Mouse (Mus musculus): Measurements from ENCODE around the gene Lrrc43. TPM values are rescaled to one million over a fixed set of nuclear protein-coding genes. Genes with fewer than 3 reads are reported as not detected.
A peak's percentile ranks its signal among the peaks of the same experiment; 100 is the strongest.

Lrrc43 gene
- polyA plus RNA-seq, 1 experiment, result not detected

DNA sequence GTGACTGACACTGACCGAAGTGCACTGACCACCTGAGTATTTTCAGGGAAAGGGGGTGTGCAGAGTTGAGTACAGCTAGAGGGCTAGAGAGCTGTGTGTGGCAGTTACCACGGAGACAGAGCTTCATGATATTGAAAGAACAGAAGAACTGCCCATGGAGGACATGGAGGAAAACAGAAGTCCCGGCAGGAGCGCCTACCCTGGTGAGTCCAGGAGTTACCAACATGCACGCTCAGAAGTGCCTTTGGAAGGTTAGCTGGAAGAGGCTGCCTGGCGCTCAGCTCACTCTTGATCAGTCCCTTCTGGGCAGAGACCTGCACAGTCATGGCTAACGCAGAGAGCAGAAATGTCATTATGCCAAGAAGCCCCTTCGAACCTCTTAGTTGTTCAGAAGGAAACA lies 41.0 kb downstream of the Lrrc43 start:
- no peaks in the 10 kb centered on the region; the same call in 1 of the 2 replicates for H3K4me1 ChIP-seq (ENCODE audit: control insufficient read depth, insufficient read depth, insufficient read length, low read length)
- no peak overlapping the region for H3K27ac ChIP-seq (replicated peaks; ENCODE audit: low read depth, low read length)
- H3K4me3 ChIP-seq (ENCODE audit: insufficient read depth, low read depth, low read length), result no peak overlapping the region

DNA sequence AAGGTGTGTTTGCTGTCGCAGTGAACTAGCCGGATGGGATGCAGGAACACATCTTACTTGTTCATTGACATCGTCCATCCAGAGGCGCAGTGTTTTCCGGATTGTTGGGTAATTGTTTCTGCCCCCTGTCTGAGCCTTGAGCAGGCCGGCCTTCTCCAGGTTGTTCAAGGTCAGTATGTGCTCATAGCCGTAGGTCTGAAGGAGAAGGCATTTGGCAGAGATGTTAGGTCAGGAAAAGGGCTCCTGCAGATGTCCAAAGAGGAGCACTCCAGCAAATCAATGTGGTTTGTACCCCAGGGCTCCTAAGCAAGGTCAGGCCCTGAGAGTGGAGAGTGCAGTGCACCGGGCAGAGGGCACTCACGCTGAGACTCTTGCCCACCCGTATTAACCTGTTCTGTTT lies 44.7 kb downstream of the Lrrc43 start:
- Histone ChIP-seq H3K4me3 (ENCODE audit: insufficient read depth, low read depth, low read length) (no peak overlapping the region), H3K4me1 (ENCODE audit: control insufficient read depth, insufficient read depth, insufficient read length, low read length) (no peaks in the 10 kb centered on the region; the same call in 1 of the 2 replicates), H3K27ac (replicated peaks; ENCODE audit: low read depth, low read length) (no peak overlapping the region)

DNA sequence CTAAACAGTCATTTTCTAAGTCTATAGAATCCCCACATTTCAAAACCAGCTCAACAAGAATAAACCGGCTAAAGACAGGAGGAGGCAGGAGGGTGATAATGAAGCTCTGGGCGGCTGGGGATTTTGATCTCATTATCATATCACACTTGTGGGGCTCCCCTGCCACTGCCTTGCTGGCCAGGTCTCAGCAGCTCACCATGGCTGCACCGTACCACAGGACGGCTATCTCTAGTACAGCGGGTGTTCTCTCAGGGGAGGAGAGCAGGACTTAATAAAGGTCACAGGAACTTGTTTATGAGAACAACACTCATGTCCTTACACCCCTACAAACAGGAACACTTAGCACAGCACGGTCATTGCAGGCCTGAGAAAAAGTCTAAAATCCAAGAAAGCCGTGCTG lies 66.6 kb downstream of the Lrrc43 start:
- H3K27ac ChIP-seq (replicated peaks; ENCODE audit: low read depth, low read length), result no peak overlapping the region
- no peak overlapping the region for H3K4me3 ChIP-seq (ENCODE audit: insufficient read depth, low read depth, low read length)
- no peaks in the 10 kb centered on the region for H3K4me1 ChIP-seq (ENCODE audit: control insufficient read depth, insufficient read depth, insufficient read length, low read length)

DNA sequence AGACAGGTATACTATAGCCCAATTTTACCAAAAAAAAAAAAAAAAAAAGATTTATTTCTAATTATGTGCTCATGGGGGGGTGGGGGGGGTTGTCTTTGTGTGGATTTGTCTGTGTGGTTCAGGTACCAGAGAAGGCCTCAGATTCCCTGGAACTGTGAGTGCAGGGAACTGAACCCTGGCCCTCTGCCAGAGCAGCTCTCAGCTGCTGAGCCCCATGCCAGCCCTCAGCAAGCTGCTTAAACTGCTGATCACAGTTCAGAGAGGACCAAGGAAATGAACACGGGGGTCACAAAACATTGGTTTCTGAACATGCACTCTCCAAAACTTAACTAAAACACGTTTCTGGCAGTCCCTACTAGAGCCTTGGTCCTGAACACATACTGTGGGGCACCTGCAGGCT lies 67.3 kb downstream of the Lrrc43 start:
- Histone ChIP-seq H3K4me1 (ENCODE audit: control insufficient read depth, insufficient read depth, insufficient read length, low read length) (no peaks in the 10 kb centered on the region), H3K4me3 (ENCODE audit: insufficient read depth, low read depth, low read length) (no peak overlapping the region), H3K27ac (replicated peaks; ENCODE audit: low read depth, low read length) (0 out of 2 replicates have a peak overlapping the region, but pooled peaks have one; percentile 28)

Other genes starting within 250 kb of the Lrrc43 start
- gene Wdr66, start 237.2 kb upstream of the Lrrc43 start, polyA plus RNA-seq (2012; ENCODE audit: insufficient read depth, insufficient read length, missing spikeins), result 0.24 and 0.54 TPM in 2 replicates
- gene Bcl7a, start 145.5 kb upstream of the Lrrc43 start, polyA plus RNA-seq (2012; ENCODE audit: insufficient read depth, insufficient read length, missing spikeins), result 9.7 and 9.8 TPM in 2 replicates
- gene Mlxip, start 94.5 kb upstream of the Lrrc43 start, polyA plus RNA-seq (2012; ENCODE audit: insufficient read depth, insufficient read length, missing spikeins), result 7.8 and 8.2 TPM in 2 replicates
- gene Il31, start 184 bp downstream of the Lrrc43 start, polyA plus RNA-seq (2012; ENCODE audit: insufficient read depth, insufficient read length, missing spikeins), result not detected in 2 replicates
- gene B3gnt4, start 21.2 kb downstream of the Lrrc43 start, polyA plus RNA-seq (2012; ENCODE audit: insufficient read depth, insufficient read length, missing spikeins), result 0.79 TPM in 1 of 2 replicates, not detected in the other
- 58.4 and 76.8 TPM in 2 replicates for gene Diablo, start 34.9 kb downstream of the Lrrc43 start, polyA plus RNA-seq (2012; ENCODE audit: insufficient read depth, insufficient read length, missing spikeins)
- gene Gm49027, start 36.2 kb downstream of the Lrrc43 start, polyA plus RNA-seq (2012; ENCODE audit: insufficient read depth, insufficient read length, missing spikeins), result not detected in 2 replicates
- 23.0 and 31.5 TPM in 2 replicates for gene Vps33a, start 83.7 kb downstream of the Lrrc43 start, polyA plus RNA-seq (2012; ENCODE audit: insufficient read depth, insufficient read length, missing spikeins)
- 38.1 and 45.0 TPM in 2 replicates for gene Clip1, start 195.3 kb downstream of the Lrrc43 start, polyA plus RNA-seq (2012; ENCODE audit: insufficient read depth, insufficient read length, missing spikeins)
- gene Zcchc8, start 231.8 kb downstream of the Lrrc43 start, polyA plus RNA-seq (2012; ENCODE audit: insufficient read depth, insufficient read length, missing spikeins), result 17.6 and 22.1 TPM in 2 replicates

Measured in brown adipose tissue, adult 24 weeks (tissue).